Comparison of ENCODE assay signal across 7 mouse cellular contexts in genomic region chr2:18672133-18672765, GRCm38 (mm10). TPM values are rescaled to one million over a fixed set of nuclear protein-coding genes. Genes with fewer than 3 reads are reported as not detected.
DNase-seq lines count a peak whose midpoint lies in the region; ATAC-seq and TF ChIP-seq lines count a peak whose summit lies in the region.

Gene Commd3, plus strand, starts transcription at chr2:18672384.

- no peak for TF ChIP-seq CTCF in small intestine, adult 2 months (IDR thresholded peaks at IDR 0.05; ENCODE audit: extremely low read depth, insufficient read length, insufficient replicate concordance, low read depth, low read length)

- H3K4me3 ChIP-seq in embryonic facial prominence, embryonic 11.5 days (ENCODE audit: low read depth, low read length) = peak within 1 kb of the TSS; percentile 84
- peak within 1 kb of the TSS; percentile 81 for H3K4me3 ChIP-seq in limb, embryonic 11.5 days (ENCODE audit: low read depth, low read length)
- peak within 1 kb of the TSS; percentile 71 for H3K4me3 ChIP-seq in midbrain, embryonic 13.5 days (replicated peaks)
- peak within 1 kb of the TSS; percentile 79 for H3K4me3 ChIP-seq in small intestine, adult 2 months (ENCODE audit: low read depth, low read length)

- H3K27me3 ChIP-seq in embryonic facial prominence, embryonic 11.5 days (ENCODE audit: control insufficient read depth, insufficient read depth, low read length) = no peaks in the 10 kb centered on the region
- no peaks in the 10 kb centered on the region for H3K27me3 ChIP-seq in limb, embryonic 11.5 days (ENCODE audit: control insufficient read depth, insufficient read depth, low read length)
- H3K27me3 ChIP-seq in midbrain, embryonic 13.5 days = peaks cover 27% of the 10 kb centered on the region
- peaks cover 10% of the 10 kb centered on the region for H3K27me3 ChIP-seq in small intestine, adult 2 months (ENCODE audit: control insufficient read depth, insufficient read depth, low read length)

- ATAC-seq in embryonic facial prominence, embryonic 11.5 days (replicated peaks; ENCODE audit: insufficient number of reproducible peaks, low FRiP score, low TSS enrichment, low read depth) = peak; percentile 91
- peak; percentile 82 for ATAC-seq in granulocyte monocyte progenitor cell, adult 5-6 weeks (replicated peaks; ENCODE audit: poor library complexity, severe bottlenecking)
- ATAC-seq in limb, embryonic 11.5 days (ENCODE audit: insufficient number of reproducible peaks, low FRiP score, low TSS enrichment, low read depth) = peak; percentile 80
- ATAC-seq in midbrain, embryonic 13.5 days = peak; percentile 91

- H3K4me1 ChIP-seq in embryonic facial prominence, embryonic 11.5 days (ENCODE audit: control insufficient read depth, insufficient read depth, low read length) = no peaks in the 10 kb centered on the region
- H3K4me1 ChIP-seq in limb, embryonic 11.5 days (ENCODE audit: control insufficient read depth, insufficient read depth, low read length) = peaks cover 2% of the 10 kb centered on the region; the same call in 1 of the 2 replicates
- H3K4me1 ChIP-seq in midbrain, embryonic 13.5 days (replicated peaks) = peaks cover 22% of the 10 kb centered on the region
- H3K4me1 ChIP-seq in small intestine, adult 2 months (ENCODE audit: control insufficient read depth, insufficient read depth, insufficient read length, low read length) = no peaks in the 10 kb centered on the region; the same call in 1 of the 2 replicates

- no peaks in the 10 kb centered on the region for H3K36me3 ChIP-seq in embryonic facial prominence, embryonic 11.5 days (replicated peaks; ENCODE audit: control insufficient read depth, insufficient read depth, low read depth, low read length)
- H3K36me3 ChIP-seq in limb, embryonic 11.5 days (ENCODE audit: control insufficient read depth, insufficient read depth, low read length) = no peaks in the 10 kb centered on the region
- no peaks in the 10 kb centered on the region for H3K36me3 ChIP-seq in midbrain, embryonic 13.5 days
- no peaks in the 10 kb centered on the region for H3K36me3 ChIP-seq in small intestine, adult 2 months (ENCODE audit: control insufficient read depth, insufficient read depth, low read length)

- H3K4me2 ChIP-seq in embryonic facial prominence, embryonic 11.5 days (ENCODE audit: low read depth, low read length) = peak within 1 kb of the TSS; percentile 88
- H3K4me2 ChIP-seq in limb, embryonic 11.5 days (ENCODE audit: low read depth, severe bottlenecking) = peak within 1 kb of the TSS; percentile 80
- H3K4me2 ChIP-seq in midbrain, embryonic 13.5 days (replicated peaks) = peak within 1 kb of the TSS; percentile 88

- DNase-seq in adrenal gland, postnatal 10 days = peak; percentile 98
- DNase-seq in embryonic facial prominence, embryonic 11.5 days (ENCODE audit: low spot score) = peak; percentile 91
- peak; percentile 93 for DNase-seq in kidney, adult 11 months
- peak; percentile 93 for DNase-seq in limb, embryonic 11.5 days (ENCODE audit: low spot score)

- under 1% methylated on average over 63 of the region's 91 CpGs for WGBS in embryonic facial prominence, embryonic 11.5 days
- under 1% methylated on average over 71 of the region's 91 CpGs for WGBS in limb, embryonic 11.5 days
- under 1% methylated on average over 90 of the region's 91 CpGs for WGBS in midbrain, embryonic 13.5 days
- under 1% methylated on average over 91 of the region's 91 CpGs for WGBS in small intestine, adult 2 months

- H3K9me3 ChIP-seq in embryonic facial prominence, embryonic 11.5 days (replicated peaks; ENCODE audit: control insufficient read depth, low read length) = no peaks in the 10 kb centered on the region
- H3K9me3 ChIP-seq in limb, embryonic 11.5 days (ENCODE audit: control insufficient read depth, low read length) = no peaks in the 10 kb centered on the region
- no peaks in the 10 kb centered on the region for H3K9me3 ChIP-seq in midbrain, embryonic 13.5 days

- peak within 1 kb of the TSS; percentile 98 for H3K27ac ChIP-seq in embryonic facial prominence, embryonic 11.5 days (replicated peaks; ENCODE audit: low read depth, low read length)
- H3K27ac ChIP-seq in limb, embryonic 11.5 days (replicated peaks; ENCODE audit: low read depth, low read length) = peak within 1 kb of the TSS; percentile 98
- peak within 1 kb of the TSS; percentile 99 for H3K27ac ChIP-seq in midbrain, embryonic 13.5 days
- H3K27ac ChIP-seq in small intestine, adult 2 months (ENCODE audit: insufficient read depth, low read depth, low read length) = peak within 1 kb of the TSS; percentile 84

- peak within 1 kb of the TSS; percentile 99 for H3K9ac ChIP-seq in embryonic facial prominence, embryonic 11.5 days (replicated peaks; ENCODE audit: low read length)
- H3K9ac ChIP-seq in limb, embryonic 11.5 days (ENCODE audit: low read length) = peak within 1 kb of the TSS; percentile 98
- peak within 1 kb of the TSS; percentile 99 for H3K9ac ChIP-seq in midbrain, embryonic 13.5 days (replicated peaks)

- TF ChIP-seq POLR2A in small intestine, adult 2 months (IDR thresholded peaks at IDR 0.05; ENCODE audit: low read depth, low read length) = peak; percentile 81; the same call in 1 of the 2 replicates

RNA-seq across cellular contexts. Expression of gene Commd3, which starts in this region (rescaled TPM):
- total RNA-seq in adrenal gland, postnatal 10 days (2021) = 100 to 1,000 TPM; 111 to 122 TPM
- 182 and 184 TPM in 2 replicates for polyA plus RNA-seq in embryonic facial prominence, embryonic 11.5 days (2014; fragmentation: Nextera tagmentation; extraction: Ambion mirVana)
- total RNA-seq in granulocyte monocyte progenitor cell, adult 5-6 weeks (2014; fragmentation: Nextera tagmentation) = 107 and 136 TPM in 2 replicates
- 205 and 217 TPM in 2 replicates for total RNA-seq in granulocyte monocyte progenitor cell, adult 5-6 weeks (2017)
- 174 and 187 TPM in 2 replicates for polyA plus RNA-seq in limb, embryonic 11.5 days (2014; fragmentation: Nextera tagmentation; extraction: Ambion mirVana)
- 189 and 191 TPM in 2 replicates for polyA plus RNA-seq in midbrain, embryonic 13.5 days (2015; fragmentation: Nextera tagmentation; extraction: Ambion mirVana)
- polyA plus RNA-seq in small intestine, adult 2 months (2012; rRNA removed) = 12.8 and 19.7 TPM in 2 replicates

Comparison
In these comparisons a context has a peak if more than half of its experiments do, and no peak if none do; other contexts are left out.
1. Peak in every context shown above with its lines: DNase-seq, ATAC-seq, H3K4me3 ChIP-seq and H3K27ac ChIP-seq.